Mouse (Mus musculus) embryo, embryonic 10 days (tissue): ENCODE measurements at regions not wholly inside any gene's neighbourhood (a gene's known extent, or its start where the extent isn't known, plus 50 kb on each side); places are given as distances from the start of the nearest gene placed in this dataset.

Experiments used
- DNase-seq: peaks from one replicate; pipeline ENCODE4 v3.0.0-alpha.2; 2015; ENCODE audit warnings: low spot score

- no peak for DNase-seq
These were observed 66.0 kb upstream of the BC052040 start for GRCm38 (mm10) chr2:115515470-115515869.

GRCm38 (mm10) chr2:115516824-115517223 is 64.7 kb upstream of the BC052040 start:
- no peak for DNase-seq

GRCm38 (mm10) chr2:115519974-115520373 is 61.5 kb upstream of the BC052040 start:
- no peak for DNase-seq

- peak; percentile 40 for DNase-seq
These were observed 60.9 kb upstream of the BC052040 start for GRCm38 (mm10) chr2:115520413-115521139.

- no peak for DNase-seq
These were observed 51.6 kb upstream of the BC052040 start for GRCm38 (mm10) chr2:115529878-115530277.
